Mouse (Mus musculus): Measurements from ENCODE around the gene Donson.

The Donson gene

GRCm38 (mm10) chr16:91640171-91640570 lies 48.4 kb downstream of the Donson start:
- DNase-seq (ENCODE audit: low spot score) = no peak

GRCm38 (mm10) chr16:91639636-91640035 lies 48.9 kb downstream of the Donson start:
- no peak for DNase-seq (ENCODE audit: low spot score)

- no peak for DNase-seq (ENCODE audit: low spot score)
These were observed 49.4 kb downstream of the Donson start for GRCm38 (mm10) chr16:91639161-91639560.

GRCm38 (mm10) chr16:91633641-91634040 lies 54.9 kb downstream of the Donson start:
- no peak for DNase-seq (ENCODE audit: low spot score)

GRCm38 (mm10) chr16:91632940-91633339 lies 55.6 kb downstream of the Donson start:
- no peak for DNase-seq (ENCODE audit: low spot score)

GRCm38 (mm10) chr16:91632439-91632838 lies 56.1 kb downstream of the Donson start:
- DNase-seq (ENCODE audit: low spot score) = no peak

GRCm38 (mm10) chr16:91630584-91630983 lies 58.0 kb downstream of the Donson start:
- DNase-seq (ENCODE audit: low spot score) = no peak

GRCm38 (mm10) chr16:91629749-91630148 lies 58.8 kb downstream of the Donson start:
- DNase-seq (ENCODE audit: low spot score) = no peak

GRCm38 (mm10) chr16:91628673-91629072 lies 59.9 kb downstream of the Donson start:
- no peak for DNase-seq (ENCODE audit: low spot score)

- DNase-seq (ENCODE audit: low spot score) = no peak
These were observed 60.7 kb downstream of the Donson start for GRCm38 (mm10) chr16:91627831-91628230.

Measured in ovary, postnatal 14 days (tissue).